Mouse (Mus musculus) right cerebral cortex, postnatal 36 days (tissue): ENCODE measurements at regions not wholly inside any gene's neighbourhood (a gene's known extent, or its start where the extent isn't known, plus 50 kb on each side); places are given as distances from the start of the nearest gene placed in this dataset.

Source experiments
- DNase-seq, 2 experiments: peaks; one replicate each; pipeline ENCODE4 v3.0.0; 2022; ENCODE audit warnings: low spot score in 2 of 2, mixed read lengths in 1 of 2

DNA sequence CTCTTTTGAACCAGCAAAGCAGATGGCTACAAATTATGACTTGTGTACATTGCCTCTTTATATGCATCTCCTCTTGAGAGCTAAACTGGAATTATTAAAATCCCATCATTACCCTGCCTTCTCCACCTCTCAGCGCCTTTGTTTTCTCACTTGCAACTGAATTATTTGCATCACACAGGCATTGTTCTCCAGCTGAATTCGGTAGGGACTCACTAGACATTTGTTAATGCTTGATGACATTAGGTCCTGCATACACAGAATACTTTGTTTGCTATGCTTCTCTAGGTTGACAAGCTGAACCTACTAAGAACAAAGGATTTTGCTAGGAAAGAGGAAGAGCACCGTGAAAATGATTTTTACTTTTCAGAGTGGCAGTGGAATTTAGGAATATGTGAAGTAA, 1248.4 kb downstream of the Hace1 start:
- no peak for DNase-seq

DNA sequence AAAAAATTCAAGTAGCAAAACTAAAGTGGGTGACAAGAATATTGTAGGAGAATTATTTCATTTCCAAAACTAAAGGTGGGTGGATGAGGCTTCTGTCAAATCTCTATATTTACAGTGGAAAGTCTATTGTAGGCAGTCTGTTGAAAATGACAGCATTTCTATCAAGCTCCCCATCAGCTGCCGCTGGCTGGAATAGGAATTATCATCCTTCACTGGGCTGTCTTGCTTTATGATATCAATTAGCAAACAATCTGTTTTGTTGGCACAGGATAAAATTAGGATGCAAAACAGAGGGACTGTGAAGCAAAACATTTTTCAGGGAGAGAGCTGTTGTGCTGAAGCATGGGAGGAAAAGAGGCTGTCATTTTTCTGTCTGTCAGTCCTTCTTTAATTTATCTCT, 1249.0 kb downstream of the Hace1 start:
- no peak for DNase-seq

GRCm38 (mm10) chr10:46827109-46827812, 1249.6 kb downstream of the Hace1 start:
- no peak for DNase-seq

- DNase-seq: no peak
These were observed 1250.5 kb downstream of the Hace1 start for GRCm38 (mm10) chr10:46828164-46828563.

- no peak for DNase-seq
These were observed 1268.1 kb downstream of the Hace1 start for GRCm38 (mm10) chr10:46845578-46846314.
